Mouse (Mus musculus) small intestine, adult 2 months (tissue): ENCODE measurements around the gene Inka2.
A peak's percentile ranks its signal among the peaks of the same experiment; 100 is the strongest.

Source experiments
- CTCF ChIP-seq: fragments of 200-500 bp; IDR thresholded peaks from 2 replicates; pipeline ENCODE4 v1.5.1; 2012; ENCODE audit warnings: low read depth, mild to moderate bottlenecking, control low read depth, inconsistent platforms, low read length, moderate library complexity, mixed read lengths; ENCODE audit not compliant: insufficient replicate concordance, insufficient read length; ENCODE audit errors: extremely low read depth
- POLR2A ChIP-seq: fragments of 200-500 bp; IDR thresholded peaks from 2 replicates; pipeline ENCODE4 v1.6.1; 2012; ENCODE audit warnings: low read depth, mild to moderate bottlenecking, control low read depth, inconsistent platforms, low read length, moderate library complexity

DNA sequence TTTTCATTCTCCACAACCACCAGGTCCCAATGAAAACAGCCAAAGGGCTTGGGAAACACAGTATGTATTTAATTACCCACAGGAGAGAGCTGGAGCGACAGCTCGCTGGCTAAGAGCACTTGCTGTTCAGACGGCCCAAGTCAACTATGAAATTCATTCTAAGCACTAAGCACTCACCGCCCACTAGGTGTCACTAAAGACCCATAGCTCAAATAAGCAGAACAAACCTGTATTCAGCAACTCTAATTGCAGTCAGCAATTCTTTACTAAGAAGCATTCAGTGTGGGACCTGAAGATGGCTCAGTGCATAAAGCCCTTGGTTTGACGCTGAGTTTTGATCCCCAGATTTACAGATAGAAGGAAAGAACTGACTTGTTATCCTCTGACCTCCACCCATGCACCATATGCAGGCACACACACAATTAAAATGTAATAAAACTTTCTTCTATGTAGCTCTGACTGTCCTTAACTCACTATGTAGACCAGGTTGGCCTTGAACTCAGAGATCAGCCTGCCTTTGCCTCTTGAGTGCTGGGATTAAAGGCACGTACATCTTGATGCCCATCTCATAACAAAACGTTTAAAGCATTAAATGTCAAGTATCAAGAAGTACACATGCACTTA lies 29.7 kb upstream of the Inka2 start:
- TF ChIP-seq POLR2A = no peak
- peak; percentile 58; the same call in 1 of the 2 replicates for TF ChIP-seq CTCF
